Mouse (Mus musculus) spleen, adult 12 weeks (tissue): ENCODE results near the gene Iqsec1.

Source experiments
- DNase-seq: peaks from one replicate; pipeline ENCODE4 v3.0.0; 2022; ENCODE audit warnings: low spot score

Gene Iqsec1

GRCm38 (mm10) chr6:90953349-90953748 is 35.1 kb downstream of the Iqsec1 start:
- DNase-seq, result no peak

DNA sequence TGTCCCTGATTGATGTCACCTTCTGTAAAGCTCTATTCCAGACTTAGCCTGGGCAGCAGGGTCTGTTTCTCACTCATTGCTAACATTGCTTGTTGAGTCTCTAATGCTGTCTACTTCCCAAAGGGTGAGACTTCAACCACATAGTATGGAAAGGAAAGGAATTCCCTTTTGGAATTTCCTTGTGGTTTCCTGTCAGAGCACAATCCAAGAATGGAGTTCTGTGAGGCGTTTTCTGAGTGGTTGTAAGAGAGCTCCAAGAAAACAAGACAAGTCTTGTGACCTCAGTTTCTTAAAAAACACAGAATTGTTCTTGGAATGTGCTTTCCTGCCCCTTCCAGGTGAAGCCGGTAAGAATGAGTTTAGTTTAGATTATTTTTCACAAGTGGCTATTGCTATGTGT is 37.5 kb downstream of the Iqsec1 start:
- DNase-seq, result no peak

DNA sequence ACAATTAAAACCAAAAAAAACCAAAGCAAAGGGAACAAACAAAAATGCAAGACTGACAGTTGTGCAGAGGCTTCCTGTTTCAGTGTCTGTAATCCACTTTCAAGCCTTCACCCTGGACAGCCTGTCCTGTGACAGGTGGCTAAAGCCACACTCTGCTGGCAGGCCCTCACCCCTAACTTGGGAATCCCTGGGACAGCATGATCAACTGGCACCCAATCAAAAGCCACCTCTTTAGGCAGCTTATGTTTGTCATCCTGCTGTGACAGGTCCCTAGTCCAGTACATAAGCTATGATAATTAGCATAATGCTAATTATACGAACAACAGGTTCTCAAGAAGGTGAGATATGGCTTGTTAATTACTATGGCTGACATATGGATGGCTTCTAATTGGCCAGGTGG is 40.4 kb downstream of the Iqsec1 start:
- DNase-seq, result no peak

- DNase-seq, result no peak
These were observed 42.8 kb downstream of the Iqsec1 start for GRCm38 (mm10) chr6:90945560-90946230.

DNA sequence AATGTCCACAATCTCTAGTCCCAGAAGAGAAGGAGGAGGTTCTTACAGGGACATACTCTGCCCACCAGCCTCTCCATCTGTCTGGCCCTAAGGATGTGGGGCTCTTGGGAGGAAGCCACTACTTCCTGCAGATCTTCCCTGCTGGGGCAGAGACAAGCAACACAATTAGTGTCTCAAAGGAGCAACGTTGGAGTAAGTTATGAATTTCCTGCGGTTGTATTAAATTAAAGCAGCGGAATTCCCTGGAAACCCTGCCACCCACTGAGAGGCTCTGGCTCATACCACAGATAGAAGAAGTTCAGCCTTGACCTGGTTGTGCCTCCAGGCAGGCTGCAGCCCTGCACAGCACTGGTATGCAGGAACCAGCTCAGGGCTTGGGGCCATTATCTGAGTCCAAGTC is 47.2 kb downstream of the Iqsec1 start:
- DNase-seq, result no peak

- DNase-seq, result no peak
These were observed 54.8 kb downstream of the Iqsec1 start for GRCm38 (mm10) chr6:90933656-90934055.

GRCm38 (mm10) chr6:90928806-90929205 is 59.7 kb downstream of the Iqsec1 start:
- no peak for DNase-seq

DNA sequence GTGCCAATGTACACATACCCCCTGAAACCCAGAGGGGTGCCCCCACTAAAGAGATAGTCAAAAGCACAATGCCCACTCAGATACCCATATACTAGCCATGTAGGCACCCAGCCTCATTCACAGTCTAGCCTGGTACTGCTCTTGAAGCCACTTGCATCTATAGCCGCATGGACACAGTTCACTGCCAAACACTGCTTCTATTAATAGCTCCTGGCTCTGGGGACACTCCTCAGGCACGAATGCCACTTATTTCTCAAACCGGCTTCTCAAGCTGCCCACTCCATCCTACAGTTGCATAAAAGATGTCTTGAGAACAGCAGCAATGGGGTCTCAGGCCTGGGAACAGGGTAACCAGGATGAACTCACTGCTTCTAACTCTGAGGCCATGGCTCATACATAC is 63.0 kb downstream of the Iqsec1 start:
- no peak for DNase-seq

- DNase-seq, result no peak
These were observed 63.7 kb downstream of the Iqsec1 start for GRCm38 (mm10) chr6:90924796-90925195.

GRCm38 (mm10) chr6:90924379-90924778 is 64.1 kb downstream of the Iqsec1 start:
- no peak for DNase-seq

DNA sequence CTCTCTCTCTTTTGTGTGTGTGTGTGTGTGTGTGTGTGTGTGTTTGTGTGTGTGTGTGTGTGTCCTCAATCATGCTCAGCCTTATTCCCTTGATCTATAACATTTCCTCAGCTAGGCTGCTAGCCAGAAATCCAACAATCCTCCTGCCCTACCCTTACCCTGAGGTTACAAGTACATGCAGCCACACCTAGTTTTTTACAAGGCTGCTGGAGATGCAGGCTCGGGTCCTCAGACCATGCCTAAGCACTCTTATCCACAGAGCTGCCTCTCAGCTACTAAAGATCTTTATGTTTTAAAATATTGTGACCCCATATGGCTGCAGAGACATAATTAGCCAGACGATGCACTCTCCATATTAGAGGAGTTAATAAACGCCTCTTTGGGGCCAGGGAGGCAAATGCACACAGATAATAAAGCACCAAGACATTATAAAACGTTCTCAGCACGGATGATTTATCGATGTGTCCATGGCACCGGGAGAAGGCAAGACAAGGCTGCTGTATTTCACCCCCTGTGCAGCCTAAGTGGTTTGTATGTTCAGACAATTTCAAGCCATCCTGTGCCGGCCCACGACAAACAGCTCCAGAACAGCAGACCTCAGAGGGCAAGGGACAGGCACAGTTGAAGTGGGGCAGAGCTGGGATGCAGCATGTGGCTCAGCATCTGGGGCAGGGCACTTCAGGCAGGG is 67.1 kb downstream of the Iqsec1 start:
- DNase-seq, result no peak

DNA sequence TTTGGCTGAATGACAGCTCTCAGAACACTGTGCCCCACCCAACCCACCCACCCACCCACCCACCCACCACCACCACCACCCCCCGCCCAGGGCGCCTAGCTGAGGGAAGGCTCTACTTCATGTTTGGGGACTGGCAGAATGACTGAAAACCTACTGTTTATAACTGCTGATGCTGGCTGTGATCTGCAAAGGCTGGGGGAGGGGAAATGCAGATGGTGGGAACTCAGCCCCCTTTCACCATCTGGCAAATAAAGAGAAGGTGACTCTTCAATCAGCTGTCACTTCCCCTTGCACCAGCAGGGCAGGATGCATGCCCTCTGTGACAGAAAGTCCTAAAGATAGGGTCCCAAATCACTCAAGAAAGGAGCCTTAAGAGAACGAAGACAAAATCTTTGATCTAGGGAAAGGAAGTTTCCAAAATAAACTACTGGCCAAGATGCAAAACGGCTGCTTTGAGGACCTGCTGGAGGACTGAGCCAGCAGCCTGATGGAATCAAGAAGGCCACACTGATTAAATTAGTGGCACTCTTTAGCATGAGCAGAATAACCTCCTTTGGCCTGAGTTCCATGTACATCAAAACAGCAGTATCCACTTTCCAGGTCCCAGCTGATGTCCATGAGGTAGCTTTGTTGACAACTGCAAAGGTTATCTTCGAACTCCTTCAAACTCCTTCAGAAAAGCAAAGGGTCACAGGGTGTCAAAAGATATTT is 67.8 kb downstream of the Iqsec1 start:
- no peak for DNase-seq

DNA sequence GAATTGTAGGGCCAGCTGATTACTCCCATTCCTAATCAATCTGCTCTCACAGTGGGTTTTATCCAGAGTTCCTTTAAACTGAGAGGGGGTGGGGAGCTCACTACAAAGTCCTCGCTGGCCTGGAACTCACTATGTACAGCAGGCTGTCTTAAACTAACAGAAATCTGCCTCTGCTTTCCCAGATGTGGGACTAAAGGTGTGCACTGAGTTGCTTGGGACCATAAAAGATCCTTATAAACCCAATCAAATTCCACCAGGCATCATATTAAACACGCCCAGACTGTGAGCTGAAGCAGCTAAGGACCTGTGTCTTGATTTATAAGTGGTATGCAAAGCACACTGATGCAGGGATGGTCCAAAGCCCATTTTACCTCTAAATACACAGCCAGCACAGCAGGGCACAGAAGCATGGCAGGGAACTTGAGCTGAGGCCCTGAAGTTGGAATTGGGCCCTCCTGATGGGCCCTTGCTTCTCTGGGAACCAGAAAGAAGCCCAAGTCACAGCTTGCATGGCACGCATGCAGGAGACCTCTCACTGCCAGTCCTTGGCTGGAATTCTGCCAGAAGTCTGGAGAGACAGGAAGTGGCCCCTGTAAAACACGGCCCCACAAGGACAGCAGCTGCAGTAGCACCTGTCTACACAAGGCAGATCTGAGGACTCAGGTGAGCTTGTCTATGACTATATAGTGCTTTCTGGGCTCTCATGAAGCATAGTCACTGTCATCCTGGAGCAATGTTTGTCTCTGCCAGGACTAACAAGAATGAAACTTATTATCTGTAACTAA is 68.7 kb downstream of the Iqsec1 start:
- no peak for DNase-seq

GRCm38 (mm10) chr6:90915585-90915984 is 72.9 kb downstream of the Iqsec1 start:
- no peak for DNase-seq

DNA sequence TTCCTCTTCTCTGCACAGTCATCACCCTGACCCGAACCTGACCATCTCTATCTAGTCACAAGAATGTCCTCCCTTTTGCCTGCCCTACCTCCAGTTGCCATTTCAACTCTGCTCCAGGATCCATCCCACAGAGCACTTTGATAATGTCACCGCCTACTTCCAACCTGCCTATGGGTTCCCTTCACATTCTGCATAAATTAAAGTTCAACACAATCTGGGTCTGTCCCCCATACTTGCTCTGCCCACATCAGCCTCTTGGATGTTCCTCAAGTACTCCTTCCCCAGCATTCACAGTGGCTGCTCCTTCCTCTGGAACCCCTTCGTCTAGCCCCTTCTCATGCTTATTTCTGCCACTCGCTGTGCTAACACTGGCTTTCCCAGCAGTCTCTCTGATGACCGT is 74.7 kb downstream of the Iqsec1 start:
- DNase-seq, result no peak

DNA sequence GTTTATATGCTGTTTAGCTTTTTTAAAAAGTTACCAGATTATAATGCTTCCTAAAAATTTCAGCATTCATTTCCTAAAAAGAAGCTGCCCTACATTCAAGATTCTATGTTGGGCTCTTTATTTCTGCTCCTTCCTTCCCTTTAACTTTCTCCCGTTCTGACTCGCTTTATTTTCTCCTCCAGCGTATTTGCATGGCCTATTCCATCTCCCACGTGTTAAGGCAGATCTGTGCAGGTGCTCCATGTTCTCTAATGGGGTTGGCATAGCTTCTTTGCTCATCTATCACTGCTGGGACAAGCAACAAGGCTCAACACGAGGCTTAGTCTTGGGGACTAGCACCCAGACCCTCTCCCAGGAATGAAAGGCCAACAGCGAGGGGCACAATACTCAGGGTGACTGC is 75.7 kb downstream of the Iqsec1 start:
- DNase-seq, result no peak

DNA sequence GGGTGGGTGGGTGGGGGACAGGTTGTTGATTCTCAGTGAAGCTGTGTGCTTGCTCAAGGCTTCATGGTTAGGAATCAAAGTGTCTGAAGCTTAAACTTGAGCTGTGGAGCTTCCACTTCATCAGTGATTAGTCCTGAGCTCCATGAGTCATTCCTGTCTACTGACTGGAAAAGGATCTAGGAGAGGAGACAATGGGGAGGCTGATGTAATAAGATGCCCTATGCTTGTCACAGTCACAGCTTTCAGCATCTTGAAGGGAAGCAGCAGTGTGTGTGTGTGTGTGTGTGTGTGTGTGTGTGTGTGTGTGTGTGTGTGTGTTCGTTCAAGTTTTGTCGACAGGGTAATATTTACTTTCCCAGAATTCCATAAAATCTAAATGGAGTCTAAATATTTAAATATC is 84.3 kb downstream of the Iqsec1 start:
- no peak for DNase-seq

- DNase-seq, result no peak
These were observed 88.2 kb downstream of the Iqsec1 start for GRCm38 (mm10) chr6:90900302-90900701.

GRCm38 (mm10) chr6:90899266-90899665 is 89.2 kb downstream of the Iqsec1 start:
- DNase-seq, result no peak

GRCm38 (mm10) chr6:90898107-90898506 is 90.4 kb downstream of the Iqsec1 start:
- DNase-seq, result no peak

DNA sequence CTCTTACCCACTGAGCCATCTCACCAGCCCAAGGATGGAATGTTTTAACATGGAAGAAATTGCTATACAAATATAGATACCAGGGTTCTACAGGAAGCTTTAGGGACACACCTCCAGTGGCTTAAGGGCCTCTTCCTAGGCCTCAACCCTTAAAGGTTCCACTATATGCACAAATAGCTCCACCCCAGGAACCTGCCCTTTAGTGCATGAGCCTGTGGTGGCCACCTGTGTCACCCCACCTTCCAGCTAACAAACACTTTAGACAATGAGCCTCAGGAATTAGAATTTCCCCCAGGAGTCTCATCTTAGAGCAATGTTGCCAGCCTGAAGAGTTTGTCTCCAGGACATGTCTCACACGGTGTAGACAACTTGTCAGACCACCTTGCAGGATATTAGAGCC is 96.1 kb downstream of the Iqsec1 start:
- DNase-seq, result no peak
